ENCODE assay signal across 8 mouse cellular contexts in the genomic region with DNA sequence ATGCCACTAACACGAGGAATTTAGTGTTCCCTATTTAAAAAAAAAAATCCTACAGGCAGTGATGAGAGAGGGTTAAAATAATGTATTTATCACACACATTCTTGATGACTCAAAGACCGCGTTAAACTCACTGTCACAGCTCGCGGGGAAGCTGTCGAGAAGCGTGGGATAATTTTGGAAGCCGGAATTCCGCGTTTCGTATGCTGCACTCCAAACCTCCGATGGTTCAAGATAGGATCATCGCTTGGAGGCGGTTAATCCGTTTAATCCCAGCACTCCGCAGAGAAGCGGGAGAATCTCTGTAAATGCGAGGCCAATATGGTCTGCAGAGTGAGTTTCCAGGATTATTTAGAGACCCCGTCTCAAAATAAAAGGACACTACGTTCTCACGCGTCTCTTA. TPM values are rescaled to one million over a fixed set of nuclear protein-coding genes. Genes with fewer than 3 reads are reported as not detected.
DNase-seq lines count a peak whose midpoint lies in the region; ATAC-seq and TF ChIP-seq lines count a peak whose summit lies in the region.

No protein-coding gene starts in this region.

- H3K27me3 ChIP-seq in hindbrain, embryonic 14.5 days (ENCODE audit: control insufficient read depth, insufficient read depth, low read length), result no peaks in the 10 kb centered on the region
- H3K27me3 ChIP-seq in liver, embryonic 11.5 days (replicated peaks; ENCODE audit: control insufficient read depth, insufficient read depth, low read length), result no peaks in the 10 kb centered on the region

- peak overlapping the region; percentile 96 for H3K27ac ChIP-seq in gastrocnemius, adult 2 months
- peak overlapping the region; percentile 94 for H3K27ac ChIP-seq in hindbrain, embryonic 14.5 days
- peak overlapping the region; percentile 85 for H3K27ac ChIP-seq in liver, embryonic 11.5 days (ENCODE audit: low read depth, low read length)

- H3K4me1 ChIP-seq in hindbrain, embryonic 14.5 days (replicated peaks; ENCODE audit: control insufficient read depth, insufficient read depth, low read length), result peaks cover 10% of the 10 kb centered on the region
- H3K4me1 ChIP-seq in liver, embryonic 11.5 days (replicated peaks; ENCODE audit: control insufficient read depth, insufficient read depth, low read length), result peaks cover 15% of the 10 kb centered on the region

- intact Hi-C loops in gastrocnemius, adult 2 months (cut with DNase I), result loop anchor here (5.0 kb wide), 1 partner anchor 37 kb away; no protein-coding TSS in a partner anchor

- peaks cover 20% of the 10 kb centered on the region for H3K36me3 ChIP-seq in hindbrain, embryonic 14.5 days (replicated peaks; ENCODE audit: control insufficient read depth, insufficient read depth)
- peaks cover 10% of the 10 kb centered on the region for H3K36me3 ChIP-seq in liver, embryonic 11.5 days (ENCODE audit: control insufficient read depth, insufficient read depth, low read length)

- peak overlapping the region; percentile 99 for H3K4me3 ChIP-seq in gastrocnemius, adult 2 months
- peak overlapping the region; percentile 89 for H3K4me3 ChIP-seq in hindbrain, embryonic 14.5 days (replicated peaks; ENCODE audit: low read length)
- H3K4me3 ChIP-seq in liver, embryonic 11.5 days (ENCODE audit: low read depth, low read length), result peak overlapping the region; percentile 99

- H3K9ac ChIP-seq in hindbrain, embryonic 14.5 days, result peak overlapping the region; percentile 94
- peak overlapping the region; percentile 98 for H3K9ac ChIP-seq in liver, embryonic 11.5 days (ENCODE audit: low read depth, low read length)

- H3K4me2 ChIP-seq in hindbrain, embryonic 14.5 days (replicated peaks), result peak overlapping the region; percentile 86
- H3K4me2 ChIP-seq in liver, embryonic 11.5 days, result peak overlapping the region; percentile 65

- under 1% methylated on average over 22 of the region's 22 CpGs for WGBS in hindbrain, embryonic 14.5 days
- under 1% methylated on average over 22 of the region's 22 CpGs for WGBS in liver, embryonic 11.5 days

- ATAC-seq in hindbrain, embryonic 14.5 days (ENCODE audit: low FRiP score), result no peak; the same call in 1 of the 2 replicates
- no peak for ATAC-seq in liver, embryonic 11.5 days (replicated peaks; ENCODE audit: low FRiP score)

- no peaks in the 10 kb centered on the region for H3K9me3 ChIP-seq in hindbrain, embryonic 14.5 days (ENCODE audit: control insufficient read depth, low read length)
- H3K9me3 ChIP-seq in liver, embryonic 11.5 days (ENCODE audit: control insufficient read depth, low read length), result no peaks in the 10 kb centered on the region

- no peak for TF ChIP-seq CTCF in gastrocnemius, adult 2 months (IDR thresholded peaks at IDR 0.05)

- peak; percentile 23 for DNase-seq in gastrocnemius, adult 2 months
- no peak for DNase-seq in gastrocnemius, postnatal 25 days
- DNase-seq in urinary bladder, postnatal 36 days (ENCODE audit: low spot score in 2 of 2), result peak; percentile 2 to 11
- DNase-seq in urinary bladder, adult 2 months (ENCODE audit: low spot score), result no peak
- DNase-seq in hindbrain, embryonic 14.5 days (ENCODE audit: low spot score), result no peak
- no peak for DNase-seq in liver, embryonic 11.5 days (ENCODE audit: low spot score)
- peak; percentile 50 to 52 for DNase-seq in right cerebral cortex, postnatal 36 days (ENCODE audit: low spot score in 2 of 2)
- no peak for DNase-seq in thymus, postnatal 4 days

RNA-seq across cellular contexts. Expression of gene Metap2, which starts 6.9 kb away (rescaled TPM):
- total RNA-seq in gastrocnemius, adult 2 months (2021), result 100 to 1,000 TPM; 147 to 182 TPM
- total RNA-seq in gastrocnemius, postnatal 25 days (2021), result 100 to 1,000 TPM; 156 to 160 TPM
- 95.5 and 124 TPM in 2 replicates for polyA plus RNA-seq in urinary bladder, adult 2 months (2012; rRNA removed)
- 153 and 161 TPM in 2 replicates for polyA plus RNA-seq in hindbrain, embryonic 14.5 days (2014; fragmentation: Nextera tagmentation; extraction: Ambion mirVana)
- 397 and 398 TPM in 2 replicates for polyA plus RNA-seq in liver, embryonic 11.5 days (2014; fragmentation: Nextera tagmentation; extraction: Ambion mirVana)

RNA-seq across cellular contexts. Expression of gene Usp44, which starts 58.6 kb away (rescaled TPM):
- under 1 TPM; 0.31 to 0.33 TPM for total RNA-seq in gastrocnemius, adult 2 months (2021)
- total RNA-seq in gastrocnemius, postnatal 25 days (2021), result under 1 TPM; 0.46 to 0.49 TPM
- not detected in 2 replicates for polyA plus RNA-seq in urinary bladder, adult 2 months (2012; rRNA removed)
- polyA plus RNA-seq in hindbrain, embryonic 14.5 days (2014; fragmentation: Nextera tagmentation; extraction: Ambion mirVana), result 0.17 and 0.34 TPM in 2 replicates
- 4.0 and 4.3 TPM in 2 replicates for polyA plus RNA-seq in liver, embryonic 11.5 days (2014; fragmentation: Nextera tagmentation; extraction: Ambion mirVana)

Comparison
In these comparisons a context has a peak if more than half of its experiments do, and no peak if none do; other contexts are left out.
1. DNase-seq: peak in gastrocnemius, adult 2 months (single experiment), urinary bladder, postnatal 36 days (2 of 2) and right cerebral cortex, postnatal 36 days (2 of 2); none in gastrocnemius, postnatal 25 days (single experiment), urinary bladder, adult 2 months (single experiment), hindbrain, embryonic 14.5 days (single experiment), liver, embryonic 11.5 days (single experiment) and thymus, postnatal 4 days (single experiment).
2. Peak in every context shown above with its lines, with median percentiles within 50 percentile points of each other: H3K27ac ChIP-seq and H3K4me3 ChIP-seq.